Mouse (Mus musculus) mesoderm, embryonic 11.5 days (tissue): ENCODE data around the gene Ptprn2.
"Not testable (repeated sequence)": the region's sequence is repeated elsewhere in the genome, so short reads cannot be mapped to it uniquely, and the experiment has no call there.

Source experiments
- DNase-seq: peaks from one replicate; pipeline ENCODE4 v3.0.0-alpha.2; 2012; ENCODE audit warnings: low read depth, low spot score

Gene Ptprn2

GRCm38 (mm10) chr12:116515824-116516223 is 30.3 kb downstream of the Ptprn2 start:
- no peak for DNase-seq

DNA sequence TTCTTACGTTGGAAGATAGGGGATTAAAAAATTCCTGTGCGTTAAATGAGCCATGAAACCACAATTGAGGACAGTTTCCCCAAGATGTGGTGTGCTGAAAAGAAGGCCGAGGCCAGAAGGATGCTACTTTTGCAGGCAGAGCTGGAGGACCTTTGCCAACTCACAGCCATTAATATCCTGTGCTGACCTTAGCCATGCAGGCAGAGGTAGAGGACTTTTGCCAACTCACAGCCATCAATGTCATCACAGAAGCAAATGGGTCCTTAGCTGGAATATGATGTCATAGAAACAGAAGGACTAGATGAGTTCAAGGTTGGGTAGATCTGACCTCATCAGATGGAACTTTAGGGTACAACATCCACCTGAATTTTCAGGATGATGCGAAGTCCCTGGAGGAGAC is 43.3 kb downstream of the Ptprn2 start:
- no peak for DNase-seq

DNA sequence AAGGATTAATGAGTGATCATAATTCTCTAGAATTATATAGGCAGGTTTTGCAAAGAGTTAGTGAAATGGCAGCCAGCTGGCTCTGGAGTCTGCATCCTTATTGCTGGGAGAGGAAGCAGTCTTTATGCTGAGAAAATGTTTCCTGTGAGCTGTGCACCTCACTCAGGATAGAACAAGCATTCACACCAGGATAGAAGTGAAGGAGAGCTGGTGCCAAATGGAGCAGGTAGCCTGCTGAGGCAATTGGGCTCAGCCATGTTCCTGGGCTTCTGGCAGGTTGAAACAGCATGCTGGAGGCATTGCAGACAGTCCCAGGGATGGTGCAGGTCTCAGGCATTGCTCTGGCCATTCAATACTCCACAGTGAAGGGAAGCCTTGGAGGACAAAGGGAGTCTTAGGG is 47.8 kb downstream of the Ptprn2 start:
- no peak for DNase-seq

DNA sequence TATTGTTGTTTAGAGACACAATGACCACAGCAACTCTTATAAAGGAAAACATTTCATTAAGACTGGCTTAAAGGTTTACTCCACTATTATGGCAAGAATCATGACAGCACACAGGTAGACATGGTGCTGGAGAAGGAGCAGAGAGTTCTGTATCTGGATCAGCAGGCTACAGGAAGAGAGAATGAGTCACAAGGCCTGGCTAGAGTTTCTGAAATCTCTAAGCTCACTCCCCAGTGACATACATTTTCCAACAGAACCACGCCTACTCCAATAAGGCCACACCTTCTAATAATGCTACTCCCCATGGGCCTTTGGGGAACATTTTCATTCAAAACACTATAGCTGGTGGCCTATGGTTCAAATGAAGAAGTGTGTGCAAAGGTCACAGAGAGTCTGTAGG is 53.8 kb downstream of the Ptprn2 start:
- DNase-seq = no peak

- no peak for DNase-seq
Observed at GRCm38 (mm10) chr12:116540608-116541007, 55.1 kb downstream of the Ptprn2 start.

- DNase-seq = no peak
Observed at GRCm38 (mm10) chr12:116550031-116550430, 64.5 kb downstream of the Ptprn2 start.

GRCm38 (mm10) chr12:116551516-116551915 is 66.0 kb downstream of the Ptprn2 start:
- no peak for DNase-seq

DNA sequence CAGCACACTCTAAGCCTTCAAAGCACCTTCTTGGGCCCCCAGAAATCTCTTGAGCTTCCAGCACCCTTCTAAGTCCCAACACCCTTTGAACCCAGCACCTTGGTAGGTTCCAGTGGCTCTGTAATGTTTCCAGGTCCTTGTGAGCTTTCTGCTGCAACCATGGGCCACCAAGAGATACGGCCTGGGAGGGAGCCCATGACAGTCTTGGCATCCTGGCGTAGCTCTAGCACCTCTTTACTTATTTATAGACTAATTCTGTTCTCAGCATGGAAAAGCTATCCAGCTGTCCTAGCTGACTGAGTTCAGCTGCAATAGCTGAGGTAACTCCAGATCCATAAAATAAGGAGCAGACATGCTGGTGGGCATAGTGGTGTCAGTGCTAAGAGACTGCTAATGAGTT is 66.8 kb downstream of the Ptprn2 start:
- DNase-seq = no peak

GRCm38 (mm10) chr12:116553361-116553760 is 67.8 kb downstream of the Ptprn2 start:
- DNase-seq = no peak

- no peak for DNase-seq
Observed at GRCm38 (mm10) chr12:116555964-116556363, 70.4 kb downstream of the Ptprn2 start.

GRCm38 (mm10) chr12:116564441-116564840 is 78.9 kb downstream of the Ptprn2 start:
- DNase-seq = no peak

- no peak for DNase-seq
Observed at GRCm38 (mm10) chr12:116566672-116567071, 81.2 kb downstream of the Ptprn2 start.

DNA sequence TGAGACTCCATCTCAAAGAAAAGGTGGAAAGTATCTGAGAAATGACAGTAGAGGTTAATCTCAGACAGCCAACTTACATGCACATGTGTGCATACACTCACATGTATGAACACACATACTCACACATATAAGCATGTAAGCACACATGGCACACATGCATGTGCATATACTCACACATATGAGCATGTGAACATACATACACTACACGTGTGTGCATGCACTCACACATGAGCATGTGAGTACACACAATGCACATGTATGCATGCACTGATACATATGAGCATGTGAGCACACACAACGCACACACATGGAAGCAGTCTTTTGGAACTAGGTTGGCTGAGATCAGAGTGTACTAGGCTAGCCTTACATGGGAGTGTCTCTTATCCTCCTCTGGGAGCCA is 81.7 kb downstream of the Ptprn2 start:
- DNase-seq = no peak

- no peak for DNase-seq
Observed at GRCm38 (mm10) chr12:116569568-116569967, 84.0 kb downstream of the Ptprn2 start.

DNA sequence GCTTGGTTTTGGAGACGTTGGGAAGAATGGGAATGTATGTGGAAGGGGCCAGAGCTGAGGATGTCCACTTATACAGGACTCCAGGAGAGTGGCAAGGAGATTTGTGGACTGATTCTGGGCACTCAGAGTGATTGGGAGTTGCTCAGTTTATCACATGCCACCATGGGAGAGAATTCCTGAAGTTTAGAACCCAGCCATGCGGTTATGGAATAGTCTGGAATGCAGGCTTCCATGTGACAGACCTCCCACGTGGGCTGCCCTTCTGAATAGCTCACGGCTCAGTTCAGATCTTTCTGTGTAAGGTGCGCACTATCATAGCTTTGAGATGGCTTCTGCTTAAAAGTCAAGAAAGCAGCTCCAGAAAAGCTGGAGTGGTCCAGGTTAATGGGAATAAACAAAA is 88.6 kb downstream of the Ptprn2 start:
- no peak for DNase-seq

DNA sequence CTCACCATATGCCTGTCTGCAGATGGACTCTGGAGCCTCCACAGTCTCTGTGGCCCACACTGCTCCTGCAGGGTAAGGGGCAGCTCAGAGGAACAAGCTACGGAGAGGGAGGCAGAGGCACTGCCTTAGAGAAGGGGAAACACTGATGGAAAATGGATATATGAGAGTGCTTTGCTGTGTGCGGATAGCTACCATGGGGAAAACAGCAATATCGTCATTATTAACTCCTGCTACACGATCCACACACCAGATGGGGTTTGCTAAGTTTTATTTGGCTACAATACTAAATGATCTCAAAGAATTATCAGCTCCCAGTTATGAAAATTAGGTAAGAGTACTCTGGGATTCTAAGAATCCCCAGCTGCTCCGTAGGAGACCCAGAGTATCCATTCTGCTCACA is 89.2 kb downstream of the Ptprn2 start:
- DNase-seq = no peak

DNA sequence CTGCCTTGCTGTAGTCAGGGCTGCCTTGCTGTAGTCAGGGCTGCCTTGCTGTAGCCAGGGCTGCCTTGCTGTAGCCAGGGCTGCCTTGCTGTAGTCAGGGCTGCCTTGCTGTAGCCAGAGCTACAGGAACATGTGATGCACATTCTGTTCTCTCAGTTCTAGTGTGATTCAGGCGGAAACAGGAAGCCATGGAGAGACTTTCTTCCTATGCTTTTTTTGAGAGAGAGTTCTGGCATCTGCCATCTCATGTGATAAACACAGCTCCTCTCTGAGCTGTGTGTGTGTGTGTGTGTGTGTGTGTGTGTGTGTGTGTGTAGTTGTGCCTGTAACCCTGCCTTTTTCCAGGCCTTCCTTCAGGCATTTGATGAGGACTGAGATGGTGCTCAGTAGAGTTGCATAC is 92.4 kb downstream of the Ptprn2 start:
- not testable (repeated sequence) for DNase-seq

- DNase-seq = no peak
Observed at GRCm38 (mm10) chr12:116580827-116581544, 95.5 kb downstream of the Ptprn2 start.

DNA sequence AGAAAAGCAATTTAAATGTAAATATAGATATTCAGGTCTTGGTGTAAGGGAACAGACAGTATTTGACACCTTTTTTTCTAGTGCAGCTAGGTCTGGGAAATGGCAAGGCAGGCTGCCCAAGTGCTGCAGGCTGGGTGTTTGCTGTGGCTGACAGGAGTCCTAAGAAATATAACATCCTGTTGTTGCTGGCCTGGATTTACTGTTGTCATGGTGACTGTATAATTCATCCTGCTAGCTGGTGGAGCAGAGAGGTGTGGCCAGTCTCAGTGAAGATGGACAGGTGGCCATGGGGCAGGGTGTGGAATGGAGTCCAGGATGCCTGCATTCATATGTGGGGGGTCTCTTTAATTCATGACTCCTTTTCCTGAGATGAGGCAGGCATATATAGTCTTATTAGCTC is 96.3 kb downstream of the Ptprn2 start:
- peak; percentile 56 for DNase-seq

- DNase-seq = no peak
Observed at GRCm38 (mm10) chr12:116582829-116583228, 97.3 kb downstream of the Ptprn2 start.

GRCm38 (mm10) chr12:116585001-116585400 is 99.5 kb downstream of the Ptprn2 start:
- no peak for DNase-seq

- DNase-seq = no peak
Observed at GRCm38 (mm10) chr12:116586167-116586566, 100.6 kb downstream of the Ptprn2 start.

- no peak for DNase-seq
Observed at GRCm38 (mm10) chr12:116587548-116587947, 102.0 kb downstream of the Ptprn2 start.

DNA sequence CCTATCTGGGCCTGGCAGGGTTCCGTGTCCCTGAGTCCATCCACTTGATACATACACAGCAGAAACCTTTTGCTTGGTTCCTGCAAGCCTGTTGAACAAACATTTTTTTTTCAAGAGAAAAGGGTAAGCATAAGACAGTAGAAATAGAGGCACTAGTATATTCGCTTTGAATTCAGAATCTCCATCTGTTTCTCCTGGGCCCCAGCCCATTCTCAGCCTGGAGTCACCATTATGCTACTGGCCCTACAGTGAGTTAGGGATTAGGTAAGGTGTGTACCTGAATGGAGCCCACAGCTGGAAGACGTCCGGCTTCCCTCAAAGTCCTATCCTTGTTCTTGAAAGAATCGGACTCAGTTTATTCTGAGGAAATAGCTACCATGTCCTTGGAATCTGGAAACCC is 104.6 kb downstream of the Ptprn2 start:
- no peak for DNase-seq
